Mouse (Mus musculus) kidney, postnatal 14 days (tissue): ENCODE data around the gene Olfr715b.
"Not testable (repeated sequence)": the region's sequence is repeated elsewhere in the genome, so short reads cannot be mapped to it uniquely, and the experiment has no call there.

Source experiments
- DNase-seq: peaks from one replicate; pipeline ENCODE4 v3.0.0; 2022; ENCODE audit warnings: mixed read lengths

Gene Olfr715b

DNA sequence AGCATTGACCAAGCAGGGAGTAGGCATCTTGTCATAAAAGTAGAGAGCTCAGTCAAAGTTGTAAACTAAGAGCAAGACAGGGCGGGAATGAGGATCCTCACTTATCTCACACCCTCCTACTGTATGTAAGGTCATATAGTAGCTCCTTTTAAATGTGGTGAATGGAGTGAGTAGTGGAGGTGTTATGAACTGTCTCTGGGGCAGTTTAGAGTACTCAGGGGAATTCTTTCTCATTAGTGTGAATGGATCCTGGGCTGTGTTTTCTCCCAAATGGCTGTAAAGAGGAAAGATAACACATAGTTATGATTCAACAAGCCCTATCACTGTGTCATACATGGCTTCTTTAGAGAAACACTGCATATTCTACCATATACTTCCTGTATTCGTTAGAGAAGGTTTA lies at the start of gene Olfr715b:
TSS of gene Olfr715b (minus strand) at position 101 of the 400 bp plus-strand sequence.
- not testable (repeated sequence) for DNase-seq

- not testable (repeated sequence) for DNase-seq
Observed at GRCm38 (mm10) chr7:107138027-107138426, 27.9 kb upstream of the Olfr715b start, which contains the start of gene Olfr716. Gene Olfr716 (plus strand): TSS chr7:107138327.

DNA sequence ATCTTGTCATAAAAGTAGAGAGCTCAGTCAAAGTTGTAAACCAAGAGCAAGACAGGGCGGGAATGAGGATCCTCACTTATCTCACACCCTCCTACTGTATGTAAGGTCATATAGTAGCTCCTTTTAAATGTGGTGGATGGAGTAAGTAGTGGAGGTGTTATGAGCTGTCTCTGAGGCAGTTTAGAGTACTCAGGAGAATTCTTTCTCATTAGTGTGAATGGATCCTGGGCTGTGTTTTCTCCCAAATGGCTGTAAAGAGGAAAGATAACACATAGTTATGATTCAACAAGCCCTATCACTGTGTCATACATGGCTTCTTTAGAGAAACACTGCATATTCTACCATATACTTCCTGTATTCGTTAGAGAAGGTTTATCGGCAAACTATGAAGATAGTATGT lies 20.8 kb upstream of the Olfr715b start, which contains the start of gene Olfr715:
TSS of gene Olfr715 (minus strand) at position 101 of the 400 bp plus-strand sequence.
- DNase-seq: not testable (repeated sequence)

DNA sequence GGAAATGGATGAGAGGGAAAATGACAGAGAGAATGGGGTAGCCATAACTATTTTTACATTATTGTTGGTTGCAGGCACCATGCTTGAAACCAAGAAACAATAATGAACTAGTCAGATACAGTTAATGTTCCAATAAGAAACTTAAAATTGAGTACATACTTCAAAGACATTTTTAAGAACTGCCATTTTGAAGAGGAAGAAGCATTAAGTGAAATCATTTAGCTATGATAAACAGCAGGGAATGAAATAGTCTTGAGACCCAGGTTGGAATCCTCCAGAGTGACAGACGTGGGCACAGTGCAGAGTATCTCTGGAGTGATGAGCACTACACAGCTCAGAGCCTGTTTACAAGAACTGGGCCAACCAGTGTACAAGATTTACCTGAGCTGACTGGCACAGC lies 17.2 kb downstream of the Olfr715b start, which contains the start of gene Olfr17:
TSS of gene Olfr17 (plus strand) at position 301 of the 400 bp plus-strand sequence.
- DNase-seq: no peak

- no peak for DNase-seq
Observed at GRCm38 (mm10) chr7:107070681-107071080, 39.5 kb downstream of the Olfr715b start, which contains the start of gene Olfr714. Gene Olfr714 (plus strand): TSS chr7:107070981.
